Mouse (Mus musculus): Measurements from ENCODE around the gene Olfr1444.

Olfr1444 gene

GRCm38 (mm10) chr19:12856983-12857382 is at the start of gene Olfr1444:
TSS of gene Olfr1444 (plus strand) at chr19:12857283.
- DNase-seq (ENCODE audit: low spot score), result no peak

DNA sequence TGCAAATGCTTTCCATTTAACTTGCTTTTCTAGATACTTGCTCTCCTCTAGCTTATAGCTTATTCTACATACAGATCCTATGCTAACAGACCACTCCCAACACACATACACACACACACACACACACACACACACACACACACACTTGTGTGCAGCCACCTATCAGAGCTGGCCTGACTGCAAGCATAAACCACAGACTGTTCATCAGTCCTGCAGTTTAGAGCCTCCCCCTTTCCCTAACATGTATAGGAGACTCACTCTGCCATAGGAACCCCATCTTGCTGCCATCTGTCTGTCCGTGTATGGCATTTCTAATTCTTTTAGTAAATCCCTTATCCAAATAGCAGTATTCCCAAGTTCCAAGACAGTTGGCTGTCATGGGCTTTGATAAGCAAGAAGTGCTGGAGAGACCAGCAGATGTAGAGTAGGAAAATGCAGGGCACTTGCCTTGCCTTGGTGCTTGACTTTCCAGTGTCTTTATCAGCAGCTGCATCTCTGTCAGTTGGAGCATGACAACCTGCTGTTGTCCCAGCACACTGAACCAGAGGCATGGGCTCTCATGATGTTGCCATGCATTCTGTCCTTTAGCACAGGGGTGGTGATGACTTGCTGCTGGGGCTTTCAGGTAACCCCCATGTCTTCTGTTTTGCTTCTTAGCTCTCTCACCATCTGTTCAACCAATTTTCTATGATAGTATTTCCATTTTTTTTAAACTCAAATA is 44.3 kb upstream of the Olfr1444 start:
- no peak for DNase-seq (ENCODE audit: low spot score)

DNA sequence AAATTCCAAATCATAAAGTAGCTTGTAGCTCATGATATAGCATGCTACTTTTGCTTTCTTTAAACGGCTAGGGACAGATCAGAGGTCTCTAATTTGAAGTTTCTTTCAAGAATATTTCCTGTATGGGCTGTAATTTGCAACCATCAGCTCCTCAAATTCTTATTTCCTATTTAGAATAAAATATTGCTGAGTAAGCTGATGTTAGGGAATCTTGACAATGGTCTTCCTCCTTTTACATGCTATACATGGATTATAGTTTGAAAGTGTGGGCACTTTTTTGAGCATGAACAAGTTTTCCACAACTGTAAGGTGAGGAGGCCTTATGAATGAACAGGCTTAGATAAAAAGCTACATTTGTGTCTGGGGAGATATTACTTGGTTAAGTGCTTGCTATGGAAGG is 43.2 kb upstream of the Olfr1444 start:
- DNase-seq (ENCODE audit: low spot score), result no peak

- DNase-seq (ENCODE audit: low spot score), result no peak
Measured at GRCm38 (mm10) chr19:12818507-12818906, 38.6 kb upstream of the Olfr1444 start.

- DNase-seq (ENCODE audit: low spot score), result no peak
Measured at GRCm38 (mm10) chr19:12820383-12820782, 36.7 kb upstream of the Olfr1444 start.

DNA sequence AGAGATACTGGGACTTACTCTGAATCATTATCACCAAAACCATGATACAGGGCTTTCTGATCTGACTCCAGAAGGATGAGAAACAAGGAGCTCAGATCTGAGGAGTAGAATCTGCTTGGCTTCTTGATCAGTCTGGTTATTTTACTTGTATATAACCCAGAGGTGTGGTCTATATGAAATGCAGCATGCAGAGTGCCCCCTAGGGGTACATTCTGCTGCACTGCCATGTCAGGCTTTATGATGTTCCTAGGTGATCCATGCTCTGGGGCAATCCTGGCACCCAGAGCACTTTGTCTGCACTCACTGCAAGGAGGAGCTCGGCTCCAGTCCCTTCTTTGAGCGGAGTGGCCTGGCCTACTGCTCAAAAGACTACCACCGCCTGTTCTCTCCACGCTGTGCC is 32.5 kb upstream of the Olfr1444 start:
- no peak for DNase-seq (ENCODE audit: low spot score)

GRCm38 (mm10) chr19:12830823-12831430 is 26.2 kb upstream of the Olfr1444 start:
- no peak for DNase-seq (ENCODE audit: low spot score)

GRCm38 (mm10) chr19:12831559-12831958 is 25.5 kb upstream of the Olfr1444 start:
- DNase-seq (ENCODE audit: low spot score), result no peak

GRCm38 (mm10) chr19:12833625-12834024 is 23.5 kb upstream of the Olfr1444 start:
- DNase-seq (ENCODE audit: low spot score), result peak; percentile 9

- no peak for DNase-seq (ENCODE audit: low spot score)
Measured at GRCm38 (mm10) chr19:12838507-12838906, 18.6 kb upstream of the Olfr1444 start.

- no peak for DNase-seq (ENCODE audit: low spot score)
Measured at GRCm38 (mm10) chr19:12846382-12846781, 10.7 kb upstream of the Olfr1444 start, which contains the start of gene Gm5244. TSS of gene Gm5244 (plus strand) at chr19:12846682.

- no peak for DNase-seq (ENCODE audit: low spot score)
Measured at GRCm38 (mm10) chr19:12883555-12883954, 26.5 kb downstream of the Olfr1444 start, which contains the start of gene Olfr1445. TSS of gene Olfr1445 (plus strand) at chr19:12883855.

DNA sequence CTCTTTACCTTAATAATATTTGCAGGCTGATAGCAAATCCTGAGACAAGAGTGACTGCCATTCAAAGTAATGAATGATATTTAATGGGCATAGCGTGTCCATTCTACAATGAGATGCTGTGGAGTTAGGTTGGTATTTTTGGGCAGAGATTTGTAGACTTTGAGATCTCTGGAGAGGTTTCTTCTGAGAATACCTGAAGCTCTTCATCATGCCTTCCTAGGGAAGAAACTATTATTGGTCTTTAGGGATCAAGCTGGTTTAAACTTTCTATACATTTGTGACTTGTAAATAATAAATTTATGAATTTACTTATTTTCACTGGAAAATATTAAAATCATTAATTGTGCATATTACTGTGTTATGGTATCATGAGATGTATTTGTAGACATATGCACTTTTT is 36.3 kb downstream of the Olfr1444 start, which contains the start of gene Olfr1446:
Olfr1446 (minus strand) TSS at position 101 of the 400 bp plus-strand sequence.
- DNase-seq (ENCODE audit: low spot score), result no peak

- DNase-seq (ENCODE audit: low spot score), result no peak
Measured at GRCm38 (mm10) chr19:12903643-12904042, 46.6 kb downstream of the Olfr1444 start, which contains the start of gene Olfr1447. TSS of gene Olfr1447 (minus strand) at chr19:12903743.

Measured in left cerebral cortex, adult 11 months (tissue).